Mouse (Mus musculus): Measurements from ENCODE around the gene Kif13a.

GRCm38 (mm10) chr13:46930659-46931046 is 986 bp upstream of the Kif13a start:
- no peak for TF ChIP-seq CTCF (IDR thresholded peaks at IDR 0.05; ENCODE audit: insufficient read depth, low read length)
- no peak; the same call in 1 of the 2 replicates for TF ChIP-seq POLR2A (IDR thresholded peaks at IDR 0.05; ENCODE audit: borderline replicate concordance, extremely low read depth, low read depth, low read length)

Measured in lung, adult 2 months (tissue).